Mouse (Mus musculus) kidney, adult 8-10 months (tissue): ENCODE measurements at regions not wholly inside any gene's neighbourhood (a gene's known extent, or its start where the extent isn't known, plus 50 kb on each side); places are given as distances from the start of the nearest gene placed in this dataset.

Experiments
- DNase-seq, 2 experiments: peaks; one replicate each; pipeline ENCODE4 v3.0.0; 2022

- no peak for DNase-seq
Observed at GRCm38 (mm10) chr11:25538641-25539258, 671.8 kb downstream of the 5730522E02Rik start.

GRCm38 (mm10) chr11:25536069-25536468 lies 674.5 kb downstream of the 5730522E02Rik start:
- no peak for DNase-seq

DNA sequence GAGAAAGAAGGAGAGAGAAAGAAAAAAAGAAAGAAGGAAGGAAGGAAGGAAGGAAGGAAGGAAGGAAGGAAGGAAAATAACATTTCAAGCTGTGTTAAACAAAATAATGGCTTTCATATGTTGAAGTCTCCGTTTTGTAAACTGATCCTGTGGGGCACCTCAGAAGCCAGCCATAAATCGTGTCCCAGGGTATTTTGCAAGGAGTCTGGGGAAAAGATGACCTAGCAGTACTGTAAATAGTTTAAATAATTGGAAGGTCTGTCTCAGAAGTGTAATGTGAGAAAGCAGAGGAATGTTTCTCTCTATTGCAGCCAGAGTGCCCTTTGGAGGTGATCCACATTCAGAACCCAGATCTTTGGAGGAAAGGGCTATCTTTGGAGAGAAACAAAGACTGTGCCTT lies 677.5 kb downstream of the 5730522E02Rik start:
- no peak for DNase-seq

DNA sequence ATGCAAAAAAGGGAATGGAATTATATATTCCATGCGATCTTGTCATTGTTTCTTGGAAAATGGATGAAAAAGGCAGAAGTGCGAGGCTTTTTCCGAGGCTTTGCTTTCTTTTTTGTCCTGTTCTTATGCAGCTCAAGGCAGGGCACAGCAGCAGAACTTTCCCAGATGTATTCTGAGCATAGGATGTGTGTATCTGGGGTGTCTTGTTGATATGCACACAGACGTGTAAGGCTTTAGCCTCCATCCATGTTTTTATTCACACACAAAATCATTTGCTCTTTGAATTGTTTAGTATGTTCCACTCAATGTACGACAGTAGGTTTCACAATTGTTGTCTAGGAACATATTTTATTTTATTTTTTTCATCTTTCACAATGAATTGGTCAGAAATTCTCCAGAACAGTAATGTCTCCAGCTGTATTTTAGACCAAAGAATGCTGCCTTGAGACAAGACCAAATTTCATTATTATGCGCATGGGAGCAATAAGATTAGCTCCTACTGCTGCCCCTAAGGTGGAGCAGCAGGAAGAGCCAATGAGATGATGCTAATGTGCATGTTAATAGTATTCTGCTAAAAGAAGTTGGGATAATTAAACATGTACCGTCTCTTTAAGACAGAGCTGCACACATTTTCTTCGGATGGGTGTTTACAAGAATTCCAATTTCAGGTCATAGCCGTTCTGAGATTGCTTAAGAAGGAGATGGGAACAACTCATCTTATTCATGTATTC lies 678.7 kb downstream of the 5730522E02Rik start:
- DNase-seq: no peak

- DNase-seq: no peak
Observed at GRCm38 (mm10) chr11:25528056-25528455, 682.5 kb downstream of the 5730522E02Rik start.

DNA sequence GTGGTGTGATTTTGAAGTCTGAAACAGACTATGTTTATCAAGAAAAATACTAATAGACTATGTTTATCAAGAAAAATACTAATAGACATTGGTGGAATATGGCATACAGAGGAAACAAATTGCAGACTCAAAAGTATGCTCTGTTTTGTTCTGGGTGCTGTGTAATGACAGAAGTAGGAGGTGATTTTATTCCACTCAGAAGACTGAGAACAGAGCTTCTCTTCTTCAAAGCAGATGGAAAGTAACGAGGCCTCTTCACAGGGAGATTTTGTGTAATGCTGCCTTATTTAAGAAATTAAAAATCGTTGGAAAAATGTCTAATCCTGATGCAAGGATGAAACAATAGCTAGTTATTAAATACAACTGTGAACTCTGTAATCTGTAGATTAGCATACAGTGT lies 691.7 kb downstream of the 5730522E02Rik start:
- DNase-seq: no peak

- DNase-seq: no peak
Observed at GRCm38 (mm10) chr11:25518131-25518530, 692.4 kb downstream of the 5730522E02Rik start.

GRCm38 (mm10) chr11:25505500-25505899 lies 705.1 kb downstream of the 5730522E02Rik start:
- no peak for DNase-seq

- no peak for DNase-seq
Observed at GRCm38 (mm10) chr11:25473682-25474365, 736.7 kb downstream of the 5730522E02Rik start.

- DNase-seq: no peak
Observed at GRCm38 (mm10) chr11:25469819-25470218, 740.7 kb downstream of the 5730522E02Rik start.

GRCm38 (mm10) chr11:25437206-25437605 lies 773.4 kb downstream of the 5730522E02Rik start:
- DNase-seq: no peak

- no peak for DNase-seq
Observed at GRCm38 (mm10) chr11:25435645-25436044, 774.9 kb downstream of the 5730522E02Rik start.

DNA sequence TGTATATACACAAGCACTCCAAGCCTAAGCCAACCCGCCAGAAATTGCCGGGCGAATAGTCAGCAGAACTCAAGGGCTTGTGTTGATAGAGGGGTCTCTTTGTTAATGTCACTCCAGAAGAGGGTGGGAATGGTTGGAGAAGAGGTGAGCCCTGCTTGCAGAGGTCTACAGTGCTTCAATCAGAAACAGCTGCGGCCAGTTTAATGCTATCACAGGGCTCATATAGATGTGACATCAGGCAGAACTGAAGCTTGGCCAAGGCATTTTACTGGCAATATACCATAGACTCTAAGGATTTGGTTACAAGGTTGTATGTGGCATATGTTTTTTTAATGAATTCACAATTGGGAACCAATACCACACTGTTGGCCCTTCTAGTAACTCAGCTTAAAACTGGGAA lies 787.4 kb downstream of the 5730522E02Rik start:
- no peak for DNase-seq

DNA sequence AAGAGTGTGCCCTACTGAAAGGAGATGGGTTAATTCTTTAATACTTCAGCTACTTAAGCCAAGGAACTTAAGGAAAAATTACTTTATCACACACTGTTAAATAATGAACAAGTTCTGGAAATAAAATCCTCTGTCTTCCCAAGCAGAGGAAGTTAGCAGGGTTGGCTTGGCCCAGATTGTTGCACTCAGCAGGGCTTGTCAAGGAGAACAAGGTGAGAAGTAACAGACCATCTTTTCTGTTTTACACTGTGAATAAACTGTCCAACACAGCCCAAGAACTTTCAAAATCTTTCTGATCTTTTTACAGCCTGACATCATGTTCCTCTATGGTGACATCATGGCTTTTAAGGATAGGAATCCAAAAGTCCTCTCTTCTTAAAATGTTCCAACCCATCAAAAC lies 789.1 kb downstream of the 5730522E02Rik start:
- DNase-seq: no peak

GRCm38 (mm10) chr11:25410403-25411090 lies 800.0 kb downstream of the 5730522E02Rik start:
- DNase-seq: no peak

DNA sequence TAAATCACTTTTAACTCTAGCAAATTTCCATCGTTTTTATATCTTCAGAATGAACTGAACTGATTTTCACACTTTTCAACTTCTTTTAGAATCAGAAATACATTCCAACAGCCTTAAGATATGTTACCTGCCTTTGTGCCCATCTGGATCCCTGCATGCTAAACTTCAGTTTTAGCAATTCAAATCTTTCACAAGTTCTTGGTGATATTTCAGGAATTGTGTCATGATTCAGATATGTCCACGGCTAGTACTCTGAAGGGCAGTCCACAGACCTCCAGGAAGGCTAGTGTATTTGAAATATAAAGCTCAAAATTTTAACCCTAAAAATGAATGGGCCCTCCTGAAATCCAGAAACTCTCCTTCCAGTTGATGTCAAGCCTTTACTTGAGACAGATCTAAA lies 818.9 kb downstream of the 5730522E02Rik start:
- DNase-seq: no peak

GRCm38 (mm10) chr11:25367111-25367510 lies 843.5 kb downstream of the 5730522E02Rik start:
- no peak for DNase-seq

DNA sequence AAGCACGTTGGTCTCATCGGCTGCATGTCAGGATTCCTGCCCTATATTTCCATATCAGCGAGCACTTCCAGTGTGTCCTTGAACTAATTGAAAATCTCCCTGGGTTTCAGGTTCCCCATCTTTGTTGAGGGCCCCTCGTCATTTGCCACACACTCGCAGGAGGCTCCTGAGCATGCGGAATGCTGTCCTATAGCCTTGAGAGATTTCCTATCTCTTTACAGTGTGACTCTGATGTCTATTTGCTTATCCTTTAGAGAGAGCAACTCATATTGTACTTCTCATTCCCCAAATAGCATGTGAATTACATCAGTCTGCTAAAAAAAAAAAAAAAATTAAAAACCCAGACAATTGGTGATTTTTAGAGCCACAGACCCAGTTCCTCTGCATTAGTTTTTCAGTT lies 845.1 kb downstream of the 5730522E02Rik start:
- DNase-seq: no peak

DNA sequence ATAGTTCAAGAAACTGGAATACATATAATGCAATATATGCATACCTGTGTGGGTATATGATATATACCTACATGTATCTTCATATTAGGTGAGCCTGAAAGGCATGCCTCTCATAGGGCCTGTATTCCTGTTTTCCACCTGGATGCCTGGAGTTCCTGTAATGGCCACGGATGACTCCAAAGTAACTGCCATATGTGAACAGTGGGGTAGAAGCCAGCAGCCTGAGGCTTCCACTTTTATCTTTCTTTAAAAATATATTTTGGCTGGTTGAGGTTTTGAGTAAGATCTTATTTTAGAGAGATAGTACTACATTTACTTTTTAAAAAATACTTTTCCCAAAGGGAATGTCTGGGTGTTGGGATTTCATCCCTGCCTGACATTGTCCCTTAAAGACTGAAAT lies 850.8 kb downstream of the 5730522E02Rik start:
- no peak for DNase-seq

DNA sequence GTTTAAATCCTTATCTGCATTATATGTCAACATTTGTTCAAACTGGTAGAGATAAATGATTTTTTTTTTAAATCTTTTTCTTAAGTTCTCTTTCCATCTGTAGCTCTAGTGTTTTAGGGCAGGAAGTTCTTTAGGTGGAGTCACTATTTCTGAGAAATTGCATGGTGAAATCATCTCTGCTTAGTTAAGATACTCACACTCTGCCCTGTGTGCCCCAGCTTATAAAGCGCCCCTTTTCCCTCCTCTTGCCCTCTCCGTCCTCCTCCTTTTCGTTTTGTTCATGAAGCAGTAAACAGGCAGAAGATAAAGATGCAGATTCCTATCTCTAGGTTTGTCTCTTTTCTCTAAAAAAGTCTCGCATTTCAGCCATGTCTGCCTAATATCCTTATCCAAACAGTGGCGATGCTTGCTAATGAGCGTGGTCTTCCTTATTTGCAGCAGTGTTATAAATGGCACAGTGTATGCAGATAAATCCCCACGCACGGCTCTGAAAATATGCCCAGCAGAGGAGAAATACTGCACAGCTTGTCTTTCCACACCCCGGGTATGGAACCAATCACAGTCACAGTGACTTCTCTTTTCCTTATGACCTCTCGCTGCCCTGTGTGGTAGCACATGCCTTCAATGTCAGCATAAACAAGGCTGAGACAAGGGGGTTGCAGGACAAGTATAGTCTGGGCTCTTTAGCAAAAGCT lies 852.7 kb downstream of the 5730522E02Rik start:
- DNase-seq: no peak

- no peak for DNase-seq
Observed at GRCm38 (mm10) chr11:25356671-25357586, 853.6 kb downstream of the 5730522E02Rik start.

DNA sequence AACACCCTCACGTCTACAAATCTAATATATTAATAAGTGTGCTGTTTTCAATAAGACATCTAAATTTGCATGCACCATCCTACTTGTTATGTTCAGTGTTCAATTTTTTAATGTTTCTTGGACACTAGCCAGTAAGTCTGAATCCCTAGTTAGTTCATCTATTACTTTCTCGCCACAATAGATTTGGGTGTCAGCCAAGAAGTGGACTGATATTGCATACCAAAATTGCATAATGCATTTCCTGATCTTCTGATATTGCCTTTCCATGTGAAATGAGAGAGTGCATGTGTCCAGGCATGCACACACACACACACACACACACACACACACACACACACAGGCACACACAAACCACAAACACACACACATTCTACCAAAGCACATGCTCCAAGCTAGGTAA lies 874.9 kb downstream of the 5730522E02Rik start:
- no peak for DNase-seq
